Mouse (Mus musculus) MEL (cell line): ENCODE measurements around the gene Clec4n.

Source experiments
- CTCF ChIP-seq, 3 experiments: IDR thresholded peaks in 2 of 3; conservative IDR thresholded peaks in 1 of 3; 2 replicates each; pipeline ENCODE4 v1.5.1; 2011 to 2012; ENCODE audit warnings: low read length in 3 of 3, low read depth in 2 of 3, mild to moderate bottlenecking in 2 of 3, improper control_type of control experiment in 1 of 3, inconsistent platforms in 1 of 3, mixed read lengths in 1 of 3, moderate library complexity in 1 of 3; ENCODE audit not compliant: control insufficient read depth in 1 of 3, insufficient read depth in 1 of 3, poor library complexity in 1 of 3, severe bottlenecking in 1 of 3
- EP300 ChIP-seq, 2 experiments: IDR thresholded peaks; 2 replicates each; pipeline ENCODE4 v1.6.1; 2011; ENCODE audit warnings: improper control_type of control experiment in 2 of 2, low read length in 2 of 2, low read depth in 1 of 2, mild to moderate bottlenecking in 1 of 2
- HCFC1 ChIP-seq: IDR thresholded peaks from 2 replicates; pipeline ENCODE4 v1.6.1; 2012; ENCODE audit warnings: low read depth, mild to moderate bottlenecking, inconsistent platforms, low read length, improper control_type of control experiment, moderate library complexity
- MAX ChIP-seq: IDR thresholded peaks from 2 replicates; pipeline ENCODE4 v1.6.1; 2011; ENCODE audit warnings: low read length, improper control_type of control experiment
- POLR2AphosphoS2 ChIP-seq: IDR thresholded peaks from 2 replicates; pipeline ENCODE4 v1.6.1; 2011; ENCODE audit warnings: low read length, improper control_type of control experiment
- USF2 ChIP-seq, 2 experiments: IDR thresholded peaks; 2 replicates each; pipeline ENCODE4 v1.6.1; 2011 to 2012; ENCODE audit warnings: improper control_type of control experiment in 2 of 2, low read length in 2 of 2, borderline replicate concordance in 1 of 2, inconsistent platforms in 1 of 2, low read depth in 1 of 2, mild to moderate bottlenecking in 1 of 2; ENCODE audit not compliant: insufficient read depth in 1 of 2
- ZNF384 ChIP-seq: IDR thresholded peaks from 2 replicates; pipeline ENCODE4 v1.6.1; 2012; ENCODE audit warnings: low read depth, mild to moderate bottlenecking, inconsistent platforms, low read length, improper control_type of control experiment

DNA sequence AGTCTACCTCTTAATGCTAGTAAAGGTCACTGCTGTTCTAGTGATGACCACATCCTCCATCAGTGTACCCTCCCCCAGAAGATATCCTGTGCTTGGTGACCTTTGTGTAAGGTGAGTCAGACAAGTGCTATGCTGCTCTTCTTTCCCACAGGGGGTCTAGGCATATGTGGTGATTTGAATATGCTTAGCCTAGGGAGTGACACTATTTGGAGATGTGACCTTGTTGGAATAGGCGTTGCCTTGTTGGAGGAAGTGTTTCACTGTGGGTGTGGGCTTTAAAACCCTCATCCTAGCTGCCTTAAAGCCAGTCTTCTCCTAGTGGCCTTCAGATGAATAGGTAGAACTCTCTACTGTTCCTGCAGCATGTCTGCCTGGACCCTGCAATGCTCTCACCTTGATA is 17.9 kb upstream of the Clec4n start:
- TF ChIP-seq CTCF (IDR thresholded peaks at IDR 0.05 in 2 of 3, conservative IDR thresholded peaks at IDR 0.05 in 1 of 3; ENCODE audit: control insufficient read depth in 1 of 3, insufficient read depth in 1 of 3, low read depth in 2 of 3, low read length in 3 of 3, poor library complexity in 1 of 3, severe bottlenecking in 1 of 3) (no peak), MAX (no peak), POLR2AphosphoS2 (no peak), HCFC1 (no peak), USF2 (IDR thresholded peaks at IDR 0.05; ENCODE audit: borderline replicate concordance in 1 of 2, insufficient read depth in 1 of 2, low read depth in 1 of 2, low read length in 2 of 2) (no peak), ZNF384 (no peak), EP300 (IDR thresholded peaks at IDR 0.05; ENCODE audit: low read depth in 1 of 2, low read length in 2 of 2) (no peak)
